Mouse (Mus musculus) spleen, adult 18-20 months (tissue): ENCODE measurements around the gene Lats2.
A peak's percentile ranks its signal among the peaks of the same experiment; 100 is the strongest.
"Not testable (repeated sequence)": the region's sequence is repeated elsewhere in the genome, so short reads cannot be mapped to it uniquely, and the experiment has no call there.

Source experiments
- DNase-seq, 2 experiments: peaks; one replicate each; pipeline ENCODE4 v3.0.0; 2022; ENCODE audit warnings: mixed read lengths in 2 of 2

The Lats2 gene

GRCm38 (mm10) chr14:57694246-57694645 is 63.9 kb downstream of the Lats2 start:
- DNase-seq: no peak

GRCm38 (mm10) chr14:57692517-57693130 is 65.6 kb downstream of the Lats2 start:
- DNase-seq: no peak

- DNase-seq: no peak
Measured at GRCm38 (mm10) chr14:57691316-57691715, 66.9 kb downstream of the Lats2 start.

GRCm38 (mm10) chr14:57690681-57691080 is 67.5 kb downstream of the Lats2 start:
- no peak for DNase-seq

- DNase-seq: not testable (repeated sequence)
Measured at GRCm38 (mm10) chr14:57688066-57688465, 70.1 kb downstream of the Lats2 start.

GRCm38 (mm10) chr14:57687441-57687840 is 70.7 kb downstream of the Lats2 start:
- DNase-seq: no peak

GRCm38 (mm10) chr14:57686647-57687046 is 71.5 kb downstream of the Lats2 start:
- DNase-seq: no peak

GRCm38 (mm10) chr14:57684579-57684978 is 73.6 kb downstream of the Lats2 start:
- DNase-seq: peak in 1 of 2 experiments; percentile 71

GRCm38 (mm10) chr14:57682751-57683150 is 75.4 kb downstream of the Lats2 start:
- DNase-seq: no peak

- peak; percentile 61 to 83 for DNase-seq
Measured at GRCm38 (mm10) chr14:57679958-57680535, 78.1 kb downstream of the Lats2 start.

GRCm38 (mm10) chr14:57679523-57679922 is 78.7 kb downstream of the Lats2 start:
- DNase-seq: no peak

GRCm38 (mm10) chr14:57675481-57675880 is 82.7 kb downstream of the Lats2 start:
- DNase-seq: no peak

GRCm38 (mm10) chr14:57665628-57665950 is 92.6 kb downstream of the Lats2 start:
- DNase-seq: no peak

GRCm38 (mm10) chr14:57664822-57665627 is 93.2 kb downstream of the Lats2 start, which contains the start of gene Xpo4:
Gene Xpo4, minus strand, starts transcription at chr14:57665430.
- peak; percentile 68 to 83 for DNase-seq

GRCm38 (mm10) chr14:57664311-57664821 is 93.8 kb downstream of the Lats2 start:
- DNase-seq: no peak

GRCm38 (mm10) chr14:57663630-57664029 is 94.6 kb downstream of the Lats2 start:
- DNase-seq: no peak

GRCm38 (mm10) chr14:57658301-57658700 is 99.9 kb downstream of the Lats2 start:
- no peak for DNase-seq

- DNase-seq: no peak
Measured at GRCm38 (mm10) chr14:57657500-57657899, 100.7 kb downstream of the Lats2 start.

GRCm38 (mm10) chr14:57656519-57656918 is 101.7 kb downstream of the Lats2 start:
- DNase-seq: not testable (repeated sequence)

- DNase-seq: no peak
Measured at GRCm38 (mm10) chr14:57649501-57649900, 108.7 kb downstream of the Lats2 start.

- DNase-seq: no peak
Measured at GRCm38 (mm10) chr14:57646155-57646554, 112.0 kb downstream of the Lats2 start.
